Mouse (Mus musculus): Measurements from ENCODE around the gene Rap2b. TPM values are rescaled to one million over a fixed set of nuclear protein-coding genes. Genes with fewer than 3 reads are reported as not detected.

The Rap2b gene
- polyA plus RNA-seq, 1 experiment = 5.0 TPM

- Histone ChIP-seq H3K4me1 (ENCODE audit: control insufficient read depth, insufficient read depth, insufficient read length, low read length) (no peaks in the 10 kb centered on the region), H3K36me3 (ENCODE audit: control insufficient read depth, insufficient read depth, low read length) (no peaks in the 10 kb centered on the region), H3K27ac (ENCODE audit: insufficient read depth, low read depth, low read length) (no peak overlapping the region), H3K27me3 (ENCODE audit: control insufficient read depth, insufficient read depth, low read length) (no peaks in the 10 kb centered on the region), H3K4me3 (ENCODE audit: low read depth, low read length) (no peak overlapping the region)
- TF ChIP-seq CTCF (IDR thresholded peaks at IDR 0.05; ENCODE audit: extremely low read depth, insufficient read length, insufficient replicate concordance, low read depth, low read length) (no peak), POLR2A (IDR thresholded peaks at IDR 0.05; ENCODE audit: low read depth, low read length) (no peak)
- 30% methylated on average over 1 of the region's 1 CpGs for WGBS
Measured at GRCm38 (mm10) chr3:61400823-61401387, 39.5 kb downstream of the Rap2b start.

GRCm38 (mm10) chr3:61406921-61407320, 45.5 kb downstream of the Rap2b start:
- no peak overlapping the region for H3K27ac ChIP-seq (ENCODE audit: insufficient read depth, low read depth, low read length)
- TF ChIP-seq CTCF (IDR thresholded peaks at IDR 0.05; ENCODE audit: extremely low read depth, insufficient read length, insufficient replicate concordance, low read depth, low read length) (no peak), POLR2A (IDR thresholded peaks at IDR 0.05; ENCODE audit: low read depth, low read length) (no peak)
- no peaks in the 10 kb centered on the region for H3K27me3 ChIP-seq (ENCODE audit: control insufficient read depth, insufficient read depth, low read length)
- no peak overlapping the region for H3K4me3 ChIP-seq (ENCODE audit: low read depth, low read length)
- H3K4me1 ChIP-seq (ENCODE audit: control insufficient read depth, insufficient read depth, insufficient read length, low read length) = no peaks in the 10 kb centered on the region
- WGBS = 73% methylated on average over 4 of the region's 4 CpGs
- no peaks in the 10 kb centered on the region for H3K36me3 ChIP-seq (ENCODE audit: control insufficient read depth, insufficient read depth, low read length)

GRCm38 (mm10) chr3:61409683-61410082, 48.2 kb downstream of the Rap2b start:
- no peaks in the 10 kb centered on the region for H3K36me3 ChIP-seq (ENCODE audit: control insufficient read depth, insufficient read depth, low read length)
- no peak overlapping the region for H3K4me3 ChIP-seq (ENCODE audit: low read depth, low read length)
- WGBS = 57% methylated on average over 6 of the region's 6 CpGs
- H3K27ac ChIP-seq (ENCODE audit: insufficient read depth, low read depth, low read length) = no peak overlapping the region
- no peaks in the 10 kb centered on the region for H3K27me3 ChIP-seq (ENCODE audit: control insufficient read depth, insufficient read depth, low read length)
- TF ChIP-seq POLR2A (IDR thresholded peaks at IDR 0.05; ENCODE audit: low read depth, low read length) = no peak
- no peak for TF ChIP-seq CTCF (IDR thresholded peaks at IDR 0.05; ENCODE audit: extremely low read depth, insufficient read length, insufficient replicate concordance, low read depth, low read length)
- no peaks in the 10 kb centered on the region for H3K4me1 ChIP-seq (ENCODE audit: control insufficient read depth, insufficient read depth, insufficient read length, low read length)

- no peak overlapping the region for H3K27ac ChIP-seq (ENCODE audit: insufficient read depth, low read depth, low read length)
- H3K36me3 ChIP-seq (ENCODE audit: control insufficient read depth, insufficient read depth, low read length) = no peaks in the 10 kb centered on the region
- no peaks in the 10 kb centered on the region for H3K27me3 ChIP-seq (ENCODE audit: control insufficient read depth, insufficient read depth, low read length)
- 59% methylated on average over 1 of the region's 1 CpGs for WGBS
- no peak overlapping the region for H3K4me3 ChIP-seq (ENCODE audit: low read depth, low read length)
- no peak for TF ChIP-seq CTCF (IDR thresholded peaks at IDR 0.05; ENCODE audit: extremely low read depth, insufficient read length, insufficient replicate concordance, low read depth, low read length)
- TF ChIP-seq POLR2A (IDR thresholded peaks at IDR 0.05; ENCODE audit: low read depth, low read length) = no peak
- H3K4me1 ChIP-seq (ENCODE audit: control insufficient read depth, insufficient read depth, insufficient read length, low read length) = no peaks in the 10 kb centered on the region
Measured at GRCm38 (mm10) chr3:61415883-61416282, 54.4 kb downstream of the Rap2b start.

Other genes starting within 250 kb of the Rap2b start
- gene B430305J03Rik, start 4.3 kb downstream of the Rap2b start, polyA plus RNA-seq (2012; rRNA removed) = 0.09 TPM in 1 of 2 replicates, not detected in the other